Mouse (Mus musculus): Measurements from ENCODE around the gene Tnrc6c. TPM values are rescaled to one million over a fixed set of nuclear protein-coding genes. Genes with fewer than 3 reads are reported as not detected.

The Tnrc6c gene
- polyA plus RNA-seq, 1 experiment = 24.8 TPM

GRCm38 (mm10) chr11:117736037-117736689 lies 82.1 kb downstream of the Tnrc6c start:
- TF ChIP-seq POLR2A (IDR thresholded peaks at IDR 0.05; ENCODE audit: low read depth, low read length) (no peak), CTCF (IDR thresholded peaks at IDR 0.05; ENCODE audit: borderline replicate concordance, insufficient read depth, low read length) (no peak)
- Histone ChIP-seq H3K4me3 (ENCODE audit: insufficient read depth, low read length) (no peak overlapping the region), H3K27ac (ENCODE audit: insufficient read depth, low read length) (no peak overlapping the region), H3K4me1 (ENCODE audit: control insufficient read depth, insufficient read depth, low read length) (peaks cover 3% of the 10 kb centered on the region; the same call in 1 of the 2 replicates)

- no peak overlapping the region for H3K4me3 ChIP-seq (ENCODE audit: insufficient read depth, low read length)
- no peak overlapping the region for H3K27ac ChIP-seq (ENCODE audit: insufficient read depth, low read length)
- TF ChIP-seq CTCF (IDR thresholded peaks at IDR 0.05; ENCODE audit: borderline replicate concordance, insufficient read depth, low read length) (no peak), POLR2A (IDR thresholded peaks at IDR 0.05; ENCODE audit: low read depth, low read length) (no peak)
- peaks cover 3% of the 10 kb centered on the region; the same call in 1 of the 2 replicates for H3K4me1 ChIP-seq (ENCODE audit: control insufficient read depth, insufficient read depth, low read length)
Measured at GRCm38 (mm10) chr11:117738123-117738522, 84.0 kb downstream of the Tnrc6c start.

- Histone ChIP-seq H3K4me1 (ENCODE audit: control insufficient read depth, insufficient read depth, low read length) (no peaks in the 10 kb centered on the region), H3K27ac (ENCODE audit: insufficient read depth, low read length) (no peak overlapping the region), H3K4me3 (ENCODE audit: insufficient read depth, low read length) (no peak overlapping the region)
- TF ChIP-seq CTCF (IDR thresholded peaks at IDR 0.05; ENCODE audit: borderline replicate concordance, insufficient read depth, low read length) (no peak), POLR2A (IDR thresholded peaks at IDR 0.05; ENCODE audit: low read depth, low read length) (no peak)
Measured at GRCm38 (mm10) chr11:117741128-117741527, 87.0 kb downstream of the Tnrc6c start.

GRCm38 (mm10) chr11:117742243-117742642 lies 88.2 kb downstream of the Tnrc6c start:
- H3K4me3 ChIP-seq (ENCODE audit: insufficient read depth, low read length) = no peak overlapping the region

GRCm38 (mm10) chr11:117742715-117743114 lies 88.6 kb downstream of the Tnrc6c start:
- H3K4me1 ChIP-seq (ENCODE audit: control insufficient read depth, insufficient read depth, low read length) = no peaks in the 10 kb centered on the region
- no peak for TF ChIP-seq CTCF (IDR thresholded peaks at IDR 0.05; ENCODE audit: borderline replicate concordance, insufficient read depth, low read length)
- no peak overlapping the region for H3K27ac ChIP-seq (ENCODE audit: insufficient read depth, low read length)
- H3K4me3 ChIP-seq (ENCODE audit: insufficient read depth, low read length) = no peak overlapping the region

More at GRCm38 (mm10) chr11:117742243-117742642, 88.2 kb downstream of the Tnrc6c start:
- no peak overlapping the region for H3K27ac ChIP-seq (ENCODE audit: insufficient read depth, low read length)
- H3K4me1 ChIP-seq (ENCODE audit: control insufficient read depth, insufficient read depth, low read length) = no peaks in the 10 kb centered on the region
- no peak for TF ChIP-seq CTCF (IDR thresholded peaks at IDR 0.05; ENCODE audit: borderline replicate concordance, insufficient read depth, low read length)
- no peak for TF ChIP-seq POLR2A (IDR thresholded peaks at IDR 0.05; ENCODE audit: low read depth, low read length)

- H3K4me1 ChIP-seq (ENCODE audit: control insufficient read depth, insufficient read depth, low read length) = no peaks in the 10 kb centered on the region
- H3K27ac ChIP-seq (ENCODE audit: insufficient read depth, low read length) = no peak overlapping the region
- no peak overlapping the region for H3K4me3 ChIP-seq (ENCODE audit: insufficient read depth, low read length)
- no peak for TF ChIP-seq POLR2A (IDR thresholded peaks at IDR 0.05; ENCODE audit: low read depth, low read length)
- TF ChIP-seq CTCF (IDR thresholded peaks at IDR 0.05; ENCODE audit: borderline replicate concordance, insufficient read depth, low read length) = no peak
Measured at GRCm38 (mm10) chr11:117743454-117744030, 89.5 kb downstream of the Tnrc6c start.

- no peaks in the 10 kb centered on the region for H3K4me1 ChIP-seq (ENCODE audit: control insufficient read depth, insufficient read depth, low read length)
Measured at GRCm38 (mm10) chr11:117748628-117749027, 94.5 kb downstream of the Tnrc6c start.

GRCm38 (mm10) chr11:117749414-117749813 lies 95.3 kb downstream of the Tnrc6c start:
- H3K4me3 ChIP-seq (ENCODE audit: insufficient read depth, low read length) = no peak overlapping the region
- no peak overlapping the region for H3K27ac ChIP-seq (ENCODE audit: insufficient read depth, low read length)
- no peaks in the 10 kb centered on the region for H3K4me1 ChIP-seq (ENCODE audit: control insufficient read depth, insufficient read depth, low read length)
- TF ChIP-seq POLR2A (IDR thresholded peaks at IDR 0.05; ENCODE audit: low read depth, low read length) (no peak), CTCF (IDR thresholded peaks at IDR 0.05; ENCODE audit: borderline replicate concordance, insufficient read depth, low read length) (no peak)

More at GRCm38 (mm10) chr11:117748628-117749027, 94.5 kb downstream of the Tnrc6c start:
- H3K4me3 ChIP-seq (ENCODE audit: insufficient read depth, low read length) = no peak overlapping the region
- TF ChIP-seq POLR2A (IDR thresholded peaks at IDR 0.05; ENCODE audit: low read depth, low read length) (no peak), CTCF (IDR thresholded peaks at IDR 0.05; ENCODE audit: borderline replicate concordance, insufficient read depth, low read length) (no peak)
- no peak overlapping the region for H3K27ac ChIP-seq (ENCODE audit: insufficient read depth, low read length)

GRCm38 (mm10) chr11:117751544-117751943 lies 97.5 kb downstream of the Tnrc6c start:
- TF ChIP-seq CTCF (IDR thresholded peaks at IDR 0.05; ENCODE audit: borderline replicate concordance, insufficient read depth, low read length) (no peak), POLR2A (IDR thresholded peaks at IDR 0.05; ENCODE audit: low read depth, low read length) (no peak)
- no peaks in the 10 kb centered on the region for H3K4me1 ChIP-seq (ENCODE audit: control insufficient read depth, insufficient read depth, low read length)
- no peak overlapping the region for H3K4me3 ChIP-seq (ENCODE audit: insufficient read depth, low read length)
- H3K27ac ChIP-seq (ENCODE audit: insufficient read depth, low read length) = no peak overlapping the region

GRCm38 (mm10) chr11:117755891-117756290 lies 101.8 kb downstream of the Tnrc6c start:
- Histone ChIP-seq H3K4me1 (ENCODE audit: control insufficient read depth, insufficient read depth, low read length) (no peaks in the 10 kb centered on the region), H3K4me3 (ENCODE audit: insufficient read depth, low read length) (no peak overlapping the region)
- no peak for TF ChIP-seq POLR2A (IDR thresholded peaks at IDR 0.05; ENCODE audit: low read depth, low read length)
- TF ChIP-seq CTCF (IDR thresholded peaks at IDR 0.05; ENCODE audit: borderline replicate concordance, insufficient read depth, low read length) = no peak

More at GRCm38 (mm10) chr11:117755891-117756290, 101.8 kb downstream of the Tnrc6c start:
- no peak overlapping the region for H3K27ac ChIP-seq (ENCODE audit: insufficient read depth, low read length)

All from embryonic fibroblast, embryonic 13.5 days (primary cell).